Mouse (Mus musculus): ENCODE measurements around the gene Ptk6. TPM values are rescaled to one million over a fixed set of nuclear protein-coding genes. Genes with fewer than 3 reads are reported as not detected.

Ptk6 gene
- not detected in 2 replicates for polyA plus RNA-seq (2014; fragmentation: Nextera tagmentation; extraction: Ambion mirVana)

DNA sequence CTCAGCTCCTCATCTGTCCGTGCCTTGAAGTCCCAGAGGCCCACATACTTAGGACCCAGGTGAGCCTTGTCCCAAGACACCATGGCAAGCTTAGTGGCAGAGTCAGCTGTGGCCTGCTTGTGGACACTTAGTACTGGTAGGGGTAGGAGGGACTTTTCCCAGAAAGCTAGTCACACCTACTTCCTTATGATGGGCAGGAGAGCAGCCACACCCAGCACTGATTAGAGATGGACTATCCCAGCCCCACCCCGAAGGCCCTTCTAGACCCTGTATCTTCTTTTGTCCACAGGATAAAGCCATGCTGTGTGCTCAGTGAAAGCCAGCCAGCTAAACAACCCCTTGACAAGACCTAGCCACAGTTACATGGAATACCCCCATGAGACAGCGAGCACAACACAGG, at the start of gene Ptk6:
Ptk6 (minus strand) TSS at position 368 of the 400 bp plus-strand sequence.
- no peak for ATAC-seq (replicated peaks; ENCODE audit: insufficient number of reproducible peaks, low FRiP score, low TSS enrichment)
- Histone ChIP-seq H3K4me3 (ENCODE audit: low read depth, low read length) (no peak within 1 kb of the TSS), H3K4me2 (no peak within 1 kb of the TSS), H3K36me3 (ENCODE audit: control insufficient read depth, insufficient read depth, low read length) (no peaks in the 10 kb centered on the region), H3K27me3 (ENCODE audit: control insufficient read depth, insufficient read depth, low read length) (0 out of 2 replicates have a peak, but pooled peaks cover 7% of the 10 kb centered on the region), H3K9ac (ENCODE audit: low read depth, low read length) (no peak within 1 kb of the TSS), H3K9me3 (replicated peaks; ENCODE audit: control insufficient read depth, low read length) (no peaks in the 10 kb centered on the region), H3K4me1 (ENCODE audit: control insufficient read depth, insufficient read depth, low read length) (no peaks in the 10 kb centered on the region), H3K27ac (ENCODE audit: low read depth, low read length) (no peak within 1 kb of the TSS)
- 79% methylated on average over 3 of the region's 3 CpGs for WGBS (ENCODE audit: insufficient replicate concordance)

DNA sequence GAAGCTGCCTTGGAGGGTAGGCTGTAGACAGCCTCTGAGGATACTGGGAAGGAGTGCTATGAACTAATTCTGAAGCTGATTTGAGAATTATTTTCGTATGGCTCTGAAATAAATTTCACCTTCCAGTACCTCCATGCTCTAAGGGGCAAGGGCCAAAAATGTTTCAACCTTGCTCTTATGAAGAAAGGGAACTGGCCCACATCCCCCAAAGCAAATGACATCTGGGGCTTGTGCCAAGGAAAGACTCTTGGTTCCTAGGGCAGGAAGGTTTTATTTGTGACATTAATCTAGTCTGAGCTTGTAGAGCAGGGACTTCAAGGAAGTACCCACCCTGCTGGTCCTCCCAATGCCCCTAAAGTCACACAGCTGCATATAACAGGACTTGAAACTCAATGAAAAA, 49.3 kb upstream of the Ptk6 start:
- no peak overlapping the region for H3K9ac ChIP-seq (ENCODE audit: low read depth, low read length)

DNA sequence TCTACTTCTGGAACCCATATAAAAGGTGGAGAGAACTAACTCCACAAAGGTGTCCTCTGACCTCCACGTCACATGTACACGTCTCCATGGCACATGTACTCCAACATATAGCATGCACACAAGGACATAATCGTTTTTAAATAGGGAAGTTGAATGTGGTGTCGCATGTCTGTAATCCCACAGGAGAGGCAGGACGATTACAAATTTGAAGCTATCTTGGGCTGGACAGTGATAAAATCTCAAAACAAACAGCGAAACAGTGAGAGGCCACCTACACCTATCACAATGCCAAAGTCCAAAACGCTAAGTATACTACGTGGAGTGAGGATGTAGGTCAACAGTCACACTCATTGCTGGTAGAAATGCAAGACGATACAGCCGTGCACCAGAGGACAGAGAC, 46.6 kb upstream of the Ptk6 start:
- no peak for ATAC-seq (replicated peaks; ENCODE audit: insufficient number of reproducible peaks, low FRiP score, low TSS enrichment)
- no peak overlapping the region for H3K4me3 ChIP-seq (ENCODE audit: low read depth, low read length)
- no peaks in the 10 kb centered on the region for H3K27me3 ChIP-seq (ENCODE audit: control insufficient read depth, insufficient read depth, low read length)
- H3K9me3 ChIP-seq (replicated peaks; ENCODE audit: control insufficient read depth, low read length): no peaks in the 10 kb centered on the region
- 76% methylated on average over 10 of the region's 10 CpGs for WGBS (ENCODE audit: insufficient replicate concordance)
- H3K27ac ChIP-seq (ENCODE audit: low read depth, low read length): no peak overlapping the region
- no peak overlapping the region for H3K9ac ChIP-seq (ENCODE audit: low read depth, low read length)
- H3K36me3 ChIP-seq (ENCODE audit: control insufficient read depth, insufficient read depth, low read length): peaks cover 14% of the 10 kb centered on the region
- H3K4me2 ChIP-seq: no peak overlapping the region
- no peaks in the 10 kb centered on the region for H3K4me1 ChIP-seq (ENCODE audit: control insufficient read depth, insufficient read depth, low read length)

More for the DNA sequence above, 49.3 kb upstream of the Ptk6 start:
- Histone ChIP-seq H3K4me1 (ENCODE audit: control insufficient read depth, insufficient read depth, low read length) (no peaks in the 10 kb centered on the region), H3K36me3 (ENCODE audit: control insufficient read depth, insufficient read depth, low read length) (peaks cover 24% of the 10 kb centered on the region), H3K27me3 (ENCODE audit: control insufficient read depth, insufficient read depth, low read length) (no peaks in the 10 kb centered on the region), H3K4me2 (no peak overlapping the region), H3K9me3 (replicated peaks; ENCODE audit: control insufficient read depth, low read length) (no peaks in the 10 kb centered on the region), H3K4me3 (ENCODE audit: low read depth, low read length) (no peak overlapping the region), H3K27ac (ENCODE audit: low read depth, low read length) (no peak overlapping the region)
- ATAC-seq (replicated peaks; ENCODE audit: insufficient number of reproducible peaks, low FRiP score, low TSS enrichment): no peak
- WGBS (ENCODE audit: insufficient replicate concordance): 77% methylated on average over 1 of the region's 1 CpGs

DNA sequence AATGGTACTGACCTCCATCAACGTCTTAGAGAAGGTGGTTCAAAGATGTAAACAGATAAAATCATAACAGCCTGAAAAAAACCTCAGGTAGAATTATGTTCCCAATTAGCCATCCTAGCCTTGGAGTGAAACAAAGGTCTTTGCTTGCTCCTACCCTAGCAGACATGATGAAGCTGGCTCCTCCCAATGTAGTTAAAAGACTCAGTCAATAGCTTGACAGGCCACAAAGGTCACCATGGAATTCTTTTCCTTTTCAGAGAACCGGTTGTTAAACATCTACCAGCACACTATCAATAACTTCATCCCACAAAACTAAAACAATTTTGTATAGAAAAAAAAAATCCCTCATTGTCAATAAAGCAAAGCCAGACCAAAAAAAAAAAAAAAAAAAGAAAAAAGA, 42.4 kb upstream of the Ptk6 start:
- Histone ChIP-seq H3K27me3 (ENCODE audit: control insufficient read depth, insufficient read depth, low read length) (no peaks in the 10 kb centered on the region), H3K36me3 (ENCODE audit: control insufficient read depth, insufficient read depth, low read length) (no peaks in the 10 kb centered on the region), H3K4me3 (ENCODE audit: low read depth, low read length) (no peak overlapping the region), H3K4me2 (no peak overlapping the region), H3K27ac (ENCODE audit: low read depth, low read length) (no peak overlapping the region), H3K9me3 (replicated peaks; ENCODE audit: control insufficient read depth, low read length) (no peaks in the 10 kb centered on the region), H3K9ac (ENCODE audit: low read depth, low read length) (no peak overlapping the region), H3K4me1 (ENCODE audit: control insufficient read depth, insufficient read depth, low read length) (no peaks in the 10 kb centered on the region)
- 47% methylated on average over 2 of the region's 2 CpGs for WGBS (ENCODE audit: insufficient replicate concordance)
- ATAC-seq (replicated peaks; ENCODE audit: insufficient number of reproducible peaks, low FRiP score, low TSS enrichment): no peak

DNA sequence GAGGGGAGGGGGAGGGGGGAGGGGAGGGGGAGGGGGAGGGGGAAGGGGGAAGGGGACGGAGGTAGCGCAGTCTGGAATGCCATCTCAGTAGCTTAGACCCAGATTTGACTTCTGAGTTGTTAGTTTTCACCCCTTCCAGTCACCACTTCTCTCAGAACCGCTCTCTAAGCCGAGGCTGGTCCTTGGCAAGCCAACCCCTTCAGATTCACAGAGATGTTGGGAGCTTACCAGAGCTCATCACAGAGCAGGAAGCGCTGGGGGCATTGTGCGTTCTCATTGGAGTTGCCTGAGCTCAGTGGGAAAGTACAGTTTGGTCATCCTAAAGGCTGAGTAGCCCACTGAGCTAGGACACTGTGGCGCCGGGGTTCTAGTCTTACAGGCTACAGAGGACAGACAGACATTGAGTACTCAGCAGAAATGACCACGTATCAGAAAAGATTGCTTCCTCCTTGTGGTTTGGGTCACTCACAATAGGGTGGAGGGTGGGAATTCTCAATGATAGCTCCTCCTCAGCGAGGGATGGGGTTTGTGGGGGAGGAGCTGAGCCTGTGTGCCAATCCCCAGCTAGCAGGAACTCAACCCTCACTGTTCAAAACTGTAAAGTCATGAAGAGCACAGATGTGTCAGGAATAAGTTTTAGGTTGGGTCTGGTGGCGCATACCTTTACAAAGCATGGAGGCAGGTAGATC, 41.3 kb upstream of the Ptk6 start:
- H3K4me3 ChIP-seq (ENCODE audit: low read depth, low read length): no peak overlapping the region
- H3K9ac ChIP-seq (ENCODE audit: low read depth, low read length): no peak overlapping the region
- H3K36me3 ChIP-seq (ENCODE audit: control insufficient read depth, insufficient read depth, low read length): no peaks in the 10 kb centered on the region
- WGBS (ENCODE audit: insufficient replicate concordance): 27% methylated on average over 11 of the region's 11 CpGs
- no peaks in the 10 kb centered on the region for H3K4me1 ChIP-seq (ENCODE audit: control insufficient read depth, insufficient read depth, low read length)
- no peak overlapping the region for H3K27ac ChIP-seq (ENCODE audit: low read depth, low read length)
- no peaks in the 10 kb centered on the region for H3K27me3 ChIP-seq (ENCODE audit: control insufficient read depth, insufficient read depth, low read length)
- no peaks in the 10 kb centered on the region for H3K9me3 ChIP-seq (replicated peaks; ENCODE audit: control insufficient read depth, low read length)
- no peak for ATAC-seq (replicated peaks; ENCODE audit: insufficient number of reproducible peaks, low FRiP score, low TSS enrichment)
- H3K4me2 ChIP-seq: peak overlapping the region; percentile 25; the same call in 1 of the 2 replicates

DNA sequence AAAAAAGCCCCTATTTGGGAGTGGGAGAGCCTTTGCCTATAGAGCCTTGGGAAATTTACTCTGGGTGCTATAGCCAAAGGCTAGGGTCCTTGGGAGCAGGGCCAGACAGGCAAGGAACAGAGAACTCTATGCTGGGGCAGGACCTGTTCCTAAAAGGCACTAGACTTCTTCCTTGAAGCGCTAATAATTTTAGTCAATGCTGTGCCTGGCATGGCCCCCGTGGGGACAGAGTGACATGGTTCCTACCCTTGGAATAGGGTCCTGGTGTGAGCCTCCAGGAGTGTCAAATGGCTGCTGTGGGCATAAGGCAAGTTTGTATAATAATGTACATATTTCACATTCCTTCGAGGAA, 39.7 kb upstream of the Ptk6 start:
- Histone ChIP-seq H3K36me3 (ENCODE audit: control insufficient read depth, insufficient read depth, low read length) (no peaks in the 10 kb centered on the region), H3K4me3 (ENCODE audit: low read depth, low read length) (peak overlapping the region; percentile 58), H3K9ac (ENCODE audit: low read depth, low read length) (peak overlapping the region; percentile 81), H3K4me2 (peak overlapping the region; percentile 78), H3K27ac (ENCODE audit: low read depth, low read length) (no peak overlapping the region), H3K27me3 (ENCODE audit: control insufficient read depth, insufficient read depth, low read length) (no peaks in the 10 kb centered on the region), H3K9me3 (replicated peaks; ENCODE audit: control insufficient read depth, low read length) (no peaks in the 10 kb centered on the region), H3K4me1 (ENCODE audit: control insufficient read depth, insufficient read depth, low read length) (no peaks in the 10 kb centered on the region)
- 71% methylated on average over 3 of the region's 3 CpGs for whole genome bisulfite sequencing (ENCODE audit: insufficient replicate concordance)
- ATAC-seq (replicated peaks; ENCODE audit: insufficient number of reproducible peaks, low FRiP score, low TSS enrichment): no peak

DNA sequence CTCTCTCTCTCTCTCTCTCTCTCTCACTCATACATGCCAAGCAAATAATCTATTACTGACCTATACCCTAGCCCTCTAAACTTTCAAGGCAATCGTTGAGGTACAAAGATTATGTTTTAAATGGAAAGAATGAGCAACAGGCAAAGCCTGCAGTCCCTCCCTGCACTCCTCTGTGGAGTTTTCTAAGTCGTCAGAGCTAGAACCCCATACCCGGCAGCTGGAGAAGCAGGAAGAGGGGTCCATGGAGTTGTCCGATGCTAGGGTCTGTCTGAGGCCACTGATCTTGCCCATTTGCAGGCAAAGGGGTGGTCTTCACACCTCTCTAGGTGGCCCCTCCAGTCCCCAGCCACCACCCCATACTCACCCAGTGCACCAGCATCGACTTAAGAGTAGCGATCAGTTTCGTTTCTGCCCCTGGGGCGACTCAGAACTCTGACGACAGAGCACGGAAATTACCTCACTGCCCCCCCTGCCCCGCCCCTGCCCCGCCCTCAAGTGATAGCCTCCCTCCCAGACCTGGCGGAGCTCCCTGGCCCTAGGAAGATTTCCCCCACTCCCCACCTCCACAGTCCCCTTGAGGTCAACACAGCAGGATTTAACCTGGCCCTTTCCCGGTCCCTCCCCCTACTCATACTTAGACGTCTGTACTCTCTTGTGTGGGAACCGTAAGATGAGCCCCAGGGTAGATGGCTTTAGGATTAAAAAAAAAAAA, 39.2 kb upstream of the Ptk6 start, which contains the start of gene Helz2:
Helz2 (minus strand) TSS at position 426 of the 712 bp plus-strand sequence.
- Histone ChIP-seq H3K27ac (ENCODE audit: low read depth, low read length) (no peak within 1 kb of the TSS), H3K36me3 (ENCODE audit: control insufficient read depth, insufficient read depth, low read length) (no peaks in the 10 kb centered on the region), H3K4me3 (ENCODE audit: low read depth, low read length) (peak within 1 kb of the TSS; percentile 58), H3K9me3 (replicated peaks; ENCODE audit: control insufficient read depth, low read length) (no peaks in the 10 kb centered on the region), H3K27me3 (ENCODE audit: control insufficient read depth, insufficient read depth, low read length) (no peaks in the 10 kb centered on the region), H3K4me1 (ENCODE audit: control insufficient read depth, insufficient read depth, low read length) (no peaks in the 10 kb centered on the region), H3K4me2 (peak within 1 kb of the TSS; percentile 78), H3K9ac (ENCODE audit: low read depth, low read length) (peak within 1 kb of the TSS; percentile 81)
- peak; percentile 71 for ATAC-seq (replicated peaks; ENCODE audit: insufficient number of reproducible peaks, low FRiP score, low TSS enrichment)
- 6% methylated on average over 16 of the region's 16 CpGs for WGBS (ENCODE audit: insufficient replicate concordance)

DNA sequence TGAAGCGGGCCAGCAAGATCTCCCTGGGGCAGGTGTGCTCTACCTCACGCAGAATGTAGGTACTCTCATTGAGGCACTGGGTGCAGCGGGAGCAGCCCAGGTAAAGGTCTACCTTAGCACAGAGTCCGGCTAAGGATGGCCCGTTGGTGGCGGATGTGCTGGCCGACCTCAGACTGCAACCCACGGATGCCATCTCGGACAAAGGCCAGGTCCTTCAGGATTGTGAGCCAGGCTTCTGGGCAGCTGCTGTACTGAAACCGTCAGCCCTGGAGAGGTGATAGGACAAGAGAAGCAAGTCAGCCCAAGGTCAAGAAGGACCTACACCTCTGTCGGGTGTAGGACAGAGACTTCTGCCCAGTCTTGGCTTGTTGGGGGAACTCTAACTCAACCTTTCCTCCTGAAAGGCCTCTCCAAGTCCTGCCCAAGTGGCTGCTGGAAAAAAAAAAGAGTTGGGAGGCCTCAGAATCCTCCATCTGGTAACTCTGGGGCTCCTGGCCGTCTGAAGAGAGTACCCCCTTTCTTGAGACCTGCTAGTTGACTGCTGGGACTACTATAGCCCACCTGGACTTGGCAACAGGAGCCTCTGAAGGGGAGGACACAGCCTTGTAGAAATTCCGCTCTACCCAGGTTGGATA, 38.3 kb upstream of the Ptk6 start:
- Histone ChIP-seq H3K9me3 (replicated peaks; ENCODE audit: control insufficient read depth, low read length) (no peaks in the 10 kb centered on the region), H3K4me3 (ENCODE audit: low read depth, low read length) (peak overlapping the region; percentile 58), H3K27ac (ENCODE audit: low read depth, low read length) (no peak overlapping the region), H3K36me3 (ENCODE audit: control insufficient read depth, insufficient read depth, low read length) (no peaks in the 10 kb centered on the region), H3K9ac (ENCODE audit: low read depth, low read length) (no peak overlapping the region), H3K4me2 (peak overlapping the region; percentile 78), H3K4me1 (ENCODE audit: control insufficient read depth, insufficient read depth, low read length) (no peaks in the 10 kb centered on the region), H3K27me3 (ENCODE audit: control insufficient read depth, insufficient read depth, low read length) (no peaks in the 10 kb centered on the region)
- WGBS (ENCODE audit: insufficient replicate concordance): 86% methylated on average over 13 of the region's 13 CpGs
- no peak for ATAC-seq (replicated peaks; ENCODE audit: insufficient number of reproducible peaks, low FRiP score, low TSS enrichment)
